Mouse (Mus musculus) megakaryocyte, embryonic 14.5 days (primary cell): Measurements from ENCODE around the gene Sec16a. TPM values are rescaled to one million over a fixed set of nuclear protein-coding genes. Genes with fewer than 3 reads are reported as not detected.

ENCODE experiments used
- H3K27me3 ChIP-seq: replicated peaks from 2 replicates; pipeline ENCODE3; 2012; ENCODE audit warnings: inconsistent platforms
- H3K36me3 ChIP-seq: replicated peaks from 2 replicates; pipeline ENCODE3; 2012; ENCODE audit warnings: low read length, inconsistent platforms, mixed read lengths
- H3K4me1 ChIP-seq: 2 replicates; pipeline ENCODE4 v1.6.1; 2012; ENCODE audit warnings: inconsistent platforms
- H3K4me3 ChIP-seq: replicated peaks from 2 replicates; pipeline ENCODE3; 2012; ENCODE audit warnings: moderate library complexity, mild to moderate bottlenecking, inconsistent platforms
- H3K9me3 ChIP-seq: 2 replicates; pipeline ENCODE4 v1.6.1; 2012; ENCODE audit warnings: inconsistent platforms
- FLI1 ChIP-seq: IDR thresholded peaks from 2 replicates; pipeline ENCODE4 v1.6.1; 2012; ENCODE audit warnings: low read length, inconsistent platforms, mixed read lengths
- GATA1 ChIP-seq: IDR thresholded peaks from 3 replicates; pipeline ENCODE4 v1.6.1; 2012; ENCODE audit warnings: mixed read lengths, low read length, inconsistent platforms, borderline replicate concordance
- polyA plus RNA-seq: library from polyadenylated mRNA; stranded (reverse); fragments of >175 nt; gene quantifications from 2 replicates; pipeline ENCODE4 v1.2.3, GENCODE M21; 2012; ENCODE audit warnings: low replicate concordance; ENCODE audit not compliant: insufficient read depth

The Sec16a gene
- polyA plus RNA-seq, 1 experiment = 26.1 TPM

DNA sequence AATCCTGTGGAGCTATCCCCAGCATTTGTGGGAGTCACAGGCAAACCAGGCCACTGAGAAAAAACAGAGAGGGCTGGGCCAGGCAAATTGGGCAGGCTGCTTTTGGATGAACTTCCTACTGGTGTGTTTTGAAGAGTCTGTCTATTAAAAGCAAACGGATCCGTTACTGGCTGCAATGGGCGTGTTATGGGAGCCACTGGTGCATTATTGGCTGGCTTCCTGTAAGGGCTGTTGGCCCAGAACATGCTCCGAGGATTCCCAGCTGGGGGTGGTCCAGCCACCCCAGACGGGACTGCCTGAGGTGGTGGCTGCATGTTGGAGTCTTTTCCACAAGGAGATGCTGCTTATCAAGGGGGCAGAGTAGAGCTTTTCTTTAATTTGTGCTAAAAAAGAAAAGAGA, 3.3 kb downstream of the Sec16a start:
- Histone ChIP-seq H3K36me3 (peaks cover 62% of the 10 kb centered on the region), H3K4me1 (peaks cover 57% of the 10 kb centered on the region), H3K4me3 (no peak overlapping the region), H3K9me3 (no peaks in the 10 kb centered on the region), H3K27me3 (no peaks in the 10 kb centered on the region)
- TF ChIP-seq FLI1 = no peak
- TF ChIP-seq GATA1 = no peak

DNA sequence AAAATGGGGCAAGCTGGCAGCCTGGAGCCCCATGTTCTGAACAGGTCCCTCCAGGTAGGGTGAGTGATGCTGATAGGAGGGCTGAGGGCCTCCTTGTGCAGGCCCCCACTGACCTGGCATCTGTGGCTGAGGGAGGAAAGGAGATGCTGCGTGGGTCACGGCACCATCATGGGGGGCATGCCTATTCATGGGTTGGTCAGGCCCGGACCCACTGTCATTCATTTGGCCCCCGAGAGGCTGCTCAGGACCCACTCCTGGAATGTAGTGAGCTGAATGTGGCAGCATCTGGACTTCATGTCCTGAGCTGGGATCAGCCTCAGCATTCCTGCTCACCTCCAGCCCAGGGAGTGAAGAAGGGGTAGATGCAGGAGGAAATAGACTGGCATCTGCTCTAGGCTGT, 3.8 kb downstream of the Sec16a start:
- Histone ChIP-seq H3K36me3 (peaks cover 64% of the 10 kb centered on the region), H3K4me1 (peaks cover 54% of the 10 kb centered on the region), H3K27me3 (no peaks in the 10 kb centered on the region), H3K4me3 (no peak overlapping the region), H3K9me3 (no peaks in the 10 kb centered on the region)
- TF ChIP-seq FLI1 (no peak), GATA1 (no peak)

DNA sequence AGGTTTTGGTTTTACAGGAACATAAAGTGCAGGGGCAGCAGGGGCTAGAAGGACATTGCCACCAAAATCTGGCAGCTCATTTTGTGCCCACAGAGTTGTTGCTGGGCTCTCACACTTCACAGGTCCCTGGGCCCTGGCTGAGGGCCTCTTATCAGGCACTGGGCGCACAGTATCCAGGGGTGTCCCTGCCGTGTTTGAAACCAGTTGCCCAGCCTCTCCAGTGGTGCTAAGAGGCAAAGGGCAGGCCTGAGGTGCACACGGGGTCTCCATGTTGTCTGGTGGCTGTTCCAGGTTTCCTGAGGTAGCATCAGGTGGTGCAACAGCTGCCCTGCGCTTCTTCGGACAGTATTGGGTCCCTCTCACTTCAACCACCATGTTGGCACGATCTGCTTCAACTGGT, 5.3 kb downstream of the Sec16a start:
- H3K36me3 ChIP-seq = peaks cover 79% of the 10 kb centered on the region
- H3K27me3 ChIP-seq = no peaks in the 10 kb centered on the region
- TF ChIP-seq FLI1 (no peak), GATA1 (no peak)
- H3K4me3 ChIP-seq = no peak overlapping the region
- H3K4me1 ChIP-seq = peaks cover 66% of the 10 kb centered on the region
- H3K9me3 ChIP-seq = no peaks in the 10 kb centered on the region

DNA sequence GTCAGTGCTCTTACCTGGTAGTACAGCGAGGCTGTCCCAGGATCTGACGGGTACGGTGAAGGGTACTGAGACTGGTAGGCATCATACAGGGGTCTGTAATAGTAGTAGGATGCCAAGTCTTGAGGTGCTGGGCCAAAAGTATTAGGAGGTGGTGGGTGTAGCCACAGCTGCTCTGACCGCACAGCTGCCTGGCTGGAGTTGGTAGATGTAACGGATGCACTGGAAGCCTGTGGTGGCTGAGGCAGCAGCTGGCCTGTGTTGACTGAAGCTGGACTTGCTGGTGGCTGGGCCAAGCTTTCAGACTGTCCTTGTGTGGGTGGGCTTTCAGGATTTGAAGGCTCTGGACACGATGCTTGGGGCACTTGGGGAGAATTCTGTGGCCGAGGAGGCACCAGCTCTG, 6.6 kb downstream of the Sec16a start:
- Histone ChIP-seq H3K4me1 (peaks cover 54% of the 10 kb centered on the region), H3K36me3 (peaks cover 92% of the 10 kb centered on the region), H3K27me3 (no peaks in the 10 kb centered on the region), H3K9me3 (no peaks in the 10 kb centered on the region), H3K4me3 (no peak overlapping the region)
- TF ChIP-seq GATA1 (no peak), FLI1 (no peak)

DNA sequence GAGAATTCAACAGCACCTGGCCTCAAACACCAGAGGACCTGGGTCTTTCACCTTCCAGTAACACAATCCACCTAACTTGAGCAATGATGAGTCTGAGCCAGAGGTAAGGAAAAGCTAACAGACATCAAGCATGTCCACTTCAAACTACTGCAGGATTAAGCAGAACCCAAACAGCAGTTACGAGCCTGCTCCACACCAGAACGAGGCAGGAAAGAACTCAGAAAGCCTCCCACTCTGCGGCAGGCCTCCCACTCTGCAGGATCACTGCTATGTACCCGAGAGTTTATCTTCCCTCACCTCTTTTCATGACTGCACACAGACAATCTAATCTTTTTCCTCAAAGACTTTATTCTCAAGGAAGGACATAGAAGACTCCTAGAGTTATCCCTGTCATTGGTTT, 7.8 kb downstream of the Sec16a start:
- Histone ChIP-seq H3K36me3 (peaks cover 96% of the 10 kb centered on the region), H3K27me3 (no peaks in the 10 kb centered on the region), H3K4me3 (no peak overlapping the region), H3K4me1 (peaks cover 48% of the 10 kb centered on the region), H3K9me3 (no peaks in the 10 kb centered on the region)
- TF ChIP-seq FLI1 = no peak
- no peak for TF ChIP-seq GATA1

DNA sequence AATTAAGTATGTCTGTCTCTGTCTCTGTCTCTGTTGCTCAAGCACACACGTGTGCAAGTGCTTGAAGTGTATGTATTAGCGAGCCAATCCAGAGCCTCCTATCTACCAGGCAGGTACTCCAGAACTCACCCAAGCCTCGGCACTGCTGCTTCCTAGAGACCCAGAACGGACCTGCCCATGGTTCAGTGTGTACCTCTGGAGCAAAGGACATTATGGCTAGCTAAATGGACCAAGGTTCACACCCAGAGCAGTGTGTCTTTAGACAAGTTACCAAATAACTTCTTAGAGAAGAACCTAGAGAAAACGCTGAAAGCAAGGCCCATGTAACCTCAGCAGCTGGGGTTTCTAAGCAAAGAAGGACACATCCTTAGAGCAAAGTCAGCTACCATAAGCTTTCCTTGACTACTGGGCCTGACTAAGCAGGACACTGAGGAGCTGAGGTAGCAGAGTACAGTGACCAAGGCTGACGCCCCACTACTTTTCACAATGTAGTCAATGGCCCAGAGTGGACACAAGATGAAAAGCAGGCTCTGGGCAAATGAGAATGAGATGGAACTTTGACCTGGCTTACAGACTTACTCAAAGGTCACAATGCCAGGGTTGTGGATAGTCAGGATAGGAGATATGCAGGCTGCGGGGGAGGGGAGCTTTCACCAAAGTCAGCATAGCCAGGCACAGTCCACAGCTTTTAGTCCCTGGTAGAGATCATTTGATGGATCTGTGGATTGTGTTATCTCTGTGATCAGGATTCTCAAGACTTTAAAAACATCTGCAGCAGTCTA, 10.0 kb downstream of the Sec16a start:
- TF ChIP-seq FLI1 (no peak), GATA1 (no peak)
- Histone ChIP-seq H3K4me1 (peaks cover 44% of the 10 kb centered on the region), H3K36me3 (peaks cover 96% of the 10 kb centered on the region), H3K27me3 (no peaks in the 10 kb centered on the region), H3K9me3 (no peaks in the 10 kb centered on the region), H3K4me3 (no peak overlapping the region)

DNA sequence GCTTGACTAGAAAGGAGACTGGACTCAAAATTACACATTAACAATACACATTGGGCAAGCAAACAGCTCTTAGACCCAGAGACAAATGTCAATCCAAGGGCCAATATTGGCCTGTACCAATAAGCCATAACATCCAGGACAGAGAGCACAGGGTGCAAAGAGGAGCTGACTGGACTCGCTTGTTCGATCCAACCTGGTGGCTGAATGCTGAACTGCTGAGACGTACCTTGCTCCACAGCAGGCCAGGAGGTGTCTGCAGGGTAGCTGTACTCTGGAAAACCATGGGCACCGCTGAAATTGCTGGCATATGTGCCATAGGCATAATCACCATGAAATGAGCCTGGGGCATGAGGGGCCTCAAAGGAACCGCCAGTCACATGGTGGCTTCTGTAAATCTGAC, 15.2 kb downstream of the Sec16a start:
- H3K36me3 ChIP-seq = peaks cover 98% of the 10 kb centered on the region
- TF ChIP-seq FLI1 (no peak), GATA1 (no peak)
- no peaks in the 10 kb centered on the region for H3K9me3 ChIP-seq
- H3K4me3 ChIP-seq = no peak overlapping the region
- no peaks in the 10 kb centered on the region for H3K27me3 ChIP-seq
- H3K4me1 ChIP-seq = peaks cover 20% of the 10 kb centered on the region

DNA sequence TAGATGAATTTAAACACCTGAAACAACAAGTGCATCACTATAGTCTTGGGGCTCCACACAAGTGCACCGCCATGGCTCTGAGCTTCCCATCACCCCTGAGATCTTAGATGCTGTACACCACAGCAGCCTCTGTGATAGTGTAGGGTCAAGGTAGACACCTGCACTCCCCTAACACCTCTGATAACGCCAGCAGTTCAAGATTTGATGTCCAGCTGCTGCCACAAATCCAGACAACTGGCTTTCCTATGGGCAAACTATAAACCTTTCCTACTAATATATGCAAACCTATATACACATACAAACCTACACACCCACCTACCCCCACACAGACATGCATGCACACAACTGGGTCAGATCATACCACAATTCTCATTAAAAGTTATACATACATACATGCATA, 20.5 kb downstream of the Sec16a start:
- Histone ChIP-seq H3K36me3 (peaks cover 99% of the 10 kb centered on the region), H3K4me3 (no peak overlapping the region), H3K27me3 (no peaks in the 10 kb centered on the region), H3K4me1 (peaks cover 9% of the 10 kb centered on the region), H3K9me3 (no peaks in the 10 kb centered on the region)
- TF ChIP-seq GATA1 (no peak), FLI1 (no peak)

DNA sequence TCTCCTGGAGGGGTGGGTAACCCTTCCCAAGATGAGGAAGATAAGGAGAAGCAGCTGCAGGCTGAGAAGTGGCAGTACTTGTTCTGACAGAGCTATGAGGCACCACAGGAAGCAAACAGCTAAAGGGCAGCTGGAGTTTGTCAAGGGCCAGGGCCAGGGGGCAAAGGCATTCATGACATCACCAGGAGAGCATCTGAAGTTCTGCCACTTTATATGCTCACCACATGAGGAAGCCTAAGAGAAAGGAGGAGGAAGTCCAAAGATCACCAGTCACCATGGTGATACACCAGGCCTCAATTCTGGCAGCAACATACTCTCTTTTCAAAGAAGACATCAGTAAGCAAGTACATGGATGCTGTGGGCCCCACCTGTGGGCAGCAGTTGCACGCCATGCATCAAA, 21.9 kb downstream of the Sec16a start:
- no peak for TF ChIP-seq GATA1
- no peak for TF ChIP-seq FLI1
- peaks cover 2% of the 10 kb centered on the region; the same call in 1 of the 2 replicates for H3K4me1 ChIP-seq

DNA sequence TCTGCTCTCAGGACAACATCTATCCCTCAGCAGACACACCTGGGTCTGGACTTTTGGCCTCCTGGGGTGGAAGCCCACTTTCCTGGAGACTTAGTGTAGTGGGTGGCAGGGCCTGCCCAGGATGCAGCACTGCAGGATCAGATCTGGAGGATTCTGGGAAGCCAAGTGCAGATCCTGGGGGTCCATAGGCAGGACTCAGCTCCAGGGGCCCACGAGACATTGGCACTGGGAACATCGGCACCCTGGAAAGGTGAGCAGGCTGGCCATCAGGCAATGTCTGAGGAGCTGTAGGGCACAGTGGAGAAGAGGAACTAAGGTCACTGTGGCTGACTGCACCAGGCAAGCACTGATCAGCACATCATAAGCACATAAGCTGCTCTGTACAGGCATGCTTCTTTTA, 23.0 kb downstream of the Sec16a start:
- H3K4me3 ChIP-seq = no peak overlapping the region
- no peak for TF ChIP-seq GATA1
- no peak for TF ChIP-seq FLI1
- H3K4me1 ChIP-seq = peaks cover 2% of the 10 kb centered on the region; the same call in 1 of the 2 replicates
- H3K27me3 ChIP-seq = no peaks in the 10 kb centered on the region
- no peaks in the 10 kb centered on the region for H3K9me3 ChIP-seq
- H3K36me3 ChIP-seq = peaks cover 100% of the 10 kb centered on the region

More for the DNA sequence above, 21.9 kb downstream of the Sec16a start:
- H3K9me3 ChIP-seq = no peaks in the 10 kb centered on the region
- no peak overlapping the region for H3K4me3 ChIP-seq
- H3K27me3 ChIP-seq = no peaks in the 10 kb centered on the region
- H3K36me3 ChIP-seq = peaks cover 99% of the 10 kb centered on the region

DNA sequence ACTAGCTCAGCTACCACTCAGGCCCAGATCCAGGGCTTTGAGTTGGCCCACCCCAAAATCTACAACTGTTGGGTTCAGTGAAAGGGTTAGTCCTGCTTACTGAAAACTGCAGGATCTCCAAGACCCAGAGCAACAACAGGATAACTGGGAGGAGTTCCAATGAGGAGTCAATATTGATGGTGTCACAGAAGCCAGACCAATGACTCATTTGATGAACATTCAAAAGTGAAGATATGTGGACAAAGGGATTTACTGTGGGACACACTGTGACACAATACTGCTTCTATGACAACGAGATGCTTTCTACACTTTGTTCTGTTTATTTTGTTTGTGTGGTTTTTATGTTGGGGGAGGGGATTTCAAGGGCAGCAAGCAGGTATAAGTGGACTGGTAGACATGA, 26.9 kb downstream of the Sec16a start:
- H3K36me3 ChIP-seq = peaks cover 99% of the 10 kb centered on the region
- no peaks in the 10 kb centered on the region for H3K27me3 ChIP-seq
- H3K4me1 ChIP-seq = peaks cover 4% of the 10 kb centered on the region; the same call in 1 of the 2 replicates
- H3K4me3 ChIP-seq = no peak overlapping the region
- H3K9me3 ChIP-seq = no peaks in the 10 kb centered on the region
- no peak for TF ChIP-seq FLI1
